Comparison of ENCODE assay signal across 20 mouse cellular contexts in genomic region chr12:107082541-107082940, GRCm38 (mm10).
"Had no signal": no experiment of that assay in that cellular context is flagged by ENCODE, and none has a peak within 500 bp of the region (broad histone marks: within the 10 kb centered on the region; RNA-seq: fewer than 3 reads in every experiment).

No protein-coding gene starts in this region.

- DNase-seq: kidney, adult 2 months; kidney, postnatal 25 days; layer of hippocampus, adult 9-11 months; liver; lung, adult 18-20 months; lung, postnatal 10 days; lung, postnatal 36 days; right cerebral cortex, postnatal 25 days; spleen, adult 18-20 months; thymus, postnatal 36 days had no signal

- ATAC-seq: intestine, postnatal 0 days; liver, embryonic 12.5 days had no signal

- H3K27me3 ChIP-seq: liver, embryonic 12.5 days; liver, embryonic 15.5 days; lung, embryonic 15.5 days; stomach, embryonic 15.5 days had no signal

- H3K4me3 ChIP-seq: layer of hippocampus, adult 2 months; limb, embryonic 10.5 days; limb, embryonic 13.5 days; liver, embryonic 12.5 days; liver, embryonic 15.5 days; lung, embryonic 15.5 days; neural tube, embryonic 12.5 days; stomach, embryonic 15.5 days had no signal

- H3K4me1 ChIP-seq: liver, embryonic 12.5 days; liver, embryonic 15.5 days; lung, embryonic 15.5 days; stomach, embryonic 15.5 days had no signal

- H3K9ac ChIP-seq: limb, embryonic 13.5 days; liver, embryonic 12.5 days; liver, embryonic 15.5 days; lung, embryonic 15.5 days; neural tube, embryonic 12.5 days; stomach, embryonic 15.5 days had no signal

- H3K4me2 ChIP-seq: limb, embryonic 13.5 days; liver, embryonic 12.5 days; liver, embryonic 15.5 days; lung, embryonic 15.5 days; neural tube, embryonic 12.5 days; stomach, embryonic 15.5 days had no signal

- H3K9me3 ChIP-seq: limb, embryonic 10.5 days; limb, embryonic 13.5 days; liver, embryonic 12.5 days; liver, embryonic 15.5 days; lung, embryonic 15.5 days; neural tube, embryonic 12.5 days; stomach, embryonic 15.5 days had no signal

- H3K36me3 ChIP-seq: limb, embryonic 10.5 days; limb, embryonic 13.5 days; liver, embryonic 12.5 days; liver, embryonic 15.5 days; lung, embryonic 15.5 days; neural tube, embryonic 12.5 days; stomach, embryonic 15.5 days had no signal

- H3K27ac ChIP-seq: kidney, postnatal 0 days; layer of hippocampus, adult 2 months; limb, embryonic 10.5 days; limb, embryonic 13.5 days; liver, embryonic 12.5 days; liver, embryonic 15.5 days; lung, embryonic 15.5 days; neural tube, embryonic 12.5 days; stomach, embryonic 15.5 days had no signal
